Mouse (Mus musculus) stomach, postnatal 0 days (tissue): ENCODE measurements at regions not wholly inside any gene's neighbourhood (a gene's known extent, or its start where the extent isn't known, plus 50 kb on each side); places are given as distances from the start of the nearest gene placed in this dataset.
"Not testable (repeated sequence)": the region's sequence is repeated elsewhere in the genome, so short reads cannot be mapped to it uniquely, and the experiment has no call there.

Experiments
- ATAC-seq: fragments of 200-750 bp; cut with Nextera tagmentation; 2 replicates; pipeline ENCODE4 v1.8.0; 2017; ENCODE audit not compliant: low FRiP score, low TSS enrichment
- DNase-seq: peaks from one replicate; pipeline ENCODE4 v3.0.0-alpha.2; 2016; ENCODE audit warnings: low spot score
- H3K27ac ChIP-seq: fragments of 300-500 bp; sonication (generic); replicated peaks from 2 replicates; pipeline ENCODE4 v1.5.1; 2014; ENCODE audit warnings: mild to moderate bottlenecking, control low read depth
- H3K27me3 ChIP-seq: fragments of 300-500 bp; sonication (generic); 2 replicates; pipeline ENCODE4 v1.6.1; 2014; ENCODE audit warnings: low read length; ENCODE audit not compliant: control insufficient read depth, insufficient read depth
- H3K36me3 ChIP-seq: fragments of 300-500 bp; sonication (generic); 2 replicates; pipeline ENCODE4 v1.6.1; 2014; ENCODE audit warnings: low read length, mixed read lengths; ENCODE audit not compliant: control insufficient read depth, insufficient read depth
- H3K4me1 ChIP-seq: fragments of 300-500 bp; sonication (generic); replicated peaks from 2 replicates; pipeline ENCODE4 v1.6.1; 2014; ENCODE audit warnings: antibody characterized with exemption; ENCODE audit not compliant: control insufficient read depth, insufficient read depth
- H3K4me2 ChIP-seq: fragments of 300-500 bp; sonication (generic); replicated peaks from 2 replicates; pipeline ENCODE4 v1.6.1; 2014; ENCODE audit warnings: low read depth, mild to moderate bottlenecking, control low read depth, moderate library complexity
- H3K4me3 ChIP-seq: fragments of 300-500 bp; sonication (generic); 2 replicates; pipeline ENCODE4 v1.5.1; 2014; ENCODE audit warnings: low read depth, low read length, control low read depth
- H3K9ac ChIP-seq: fragments of 300-500 bp; sonication (generic); 2 replicates; pipeline ENCODE4 v1.6.1; 2014; ENCODE audit warnings: mild to moderate bottlenecking, low read length, control low read depth, mixed read lengths
- H3K9me3 ChIP-seq: fragments of 300-500 bp; sonication (generic); 2 replicates; pipeline ENCODE4 v1.6.1; 2016; ENCODE audit warnings: low read length; ENCODE audit not compliant: control insufficient read depth
- CTCF ChIP-seq: IDR thresholded peaks from 2 replicates; pipeline ENCODE4 v1.5.1; 2016; ENCODE audit warnings: antibody characterized with exemption, low read depth, mild to moderate bottlenecking, moderate library complexity
- EP300 ChIP-seq: optimal IDR thresholded peaks from 2 replicates; pipeline ENCODE3; 2016; ENCODE audit warnings: antibody characterized with exemption
- WGBS: fragments of 180-500 bp; shearing (Covaris S2); extraction: QIAGEN DNeasy Blood & Tissue Kit; methylation state at CpG from one replicate; pipeline ENCODE4 v1.1.7; 2014; 5-methylcytosine and 5-hydroxymethylcytosine counted together

DNA sequence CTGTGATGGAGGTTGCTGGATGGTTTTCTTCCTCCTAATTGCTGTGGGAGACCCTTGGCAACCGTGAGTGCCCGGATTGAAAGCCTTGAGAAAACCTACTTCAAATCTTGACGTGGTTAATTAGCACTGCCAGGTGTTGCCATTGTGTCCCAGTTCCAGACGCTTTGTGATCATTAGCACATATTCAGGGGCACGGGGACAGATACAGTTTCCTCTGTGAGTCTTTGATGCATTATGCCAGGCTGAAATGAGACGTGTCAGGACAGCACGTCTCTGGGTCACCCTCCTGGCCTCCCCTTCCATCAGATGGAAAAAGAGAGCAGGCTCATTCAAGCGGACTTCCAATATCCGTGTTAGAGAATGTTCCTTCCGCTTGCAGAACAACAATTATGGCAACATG lies 198.2 kb downstream of the Rchy1 start:
- ATAC-seq (no peak), DNase-seq (no peak)
- H3K9me3 ChIP-seq: no peaks in the 10 kb centered on the region
- H3K4me1 ChIP-seq: no peaks in the 10 kb centered on the region; the same call in 1 of the 2 replicates
- H3K4me2 ChIP-seq: no peak overlapping the region
- TF ChIP-seq CTCF (no peak), EP300 (no peak)
- no peak overlapping the region for H3K9ac ChIP-seq
- H3K4me3 ChIP-seq: no peak overlapping the region
- 66% methylated on average over 10 of the region's 10 CpGs for WGBS
- H3K36me3 ChIP-seq: no peaks in the 10 kb centered on the region
- H3K27ac ChIP-seq: no peak overlapping the region
- no peaks in the 10 kb centered on the region for H3K27me3 ChIP-seq

DNA sequence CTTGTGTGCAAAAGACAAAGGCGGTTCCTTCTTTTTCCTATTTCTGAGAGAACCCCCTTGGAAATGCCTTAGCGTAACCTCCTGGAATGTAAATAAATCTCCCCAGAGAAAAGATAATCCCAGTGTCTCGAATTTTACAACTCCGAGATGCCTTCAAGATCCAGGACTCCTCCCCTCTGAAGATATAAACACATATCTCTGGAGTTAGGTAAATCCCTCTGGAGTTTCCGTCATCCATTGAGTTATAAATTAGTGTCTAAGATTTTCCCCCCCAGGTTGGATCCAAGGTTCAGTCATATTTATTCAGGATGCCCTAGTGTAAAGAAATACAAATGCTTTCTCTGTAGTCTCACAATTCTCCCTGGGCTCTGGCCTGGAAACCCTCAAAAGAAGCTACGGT lies 200.3 kb downstream of the Rchy1 start:
- Histone ChIP-seq H3K4me3 (no peak overlapping the region), H3K36me3 (no peaks in the 10 kb centered on the region), H3K4me2 (no peak overlapping the region), H3K4me1 (no peaks in the 10 kb centered on the region; the same call in 1 of the 2 replicates), H3K9me3 (no peaks in the 10 kb centered on the region), H3K27ac (no peak overlapping the region), H3K27me3 (no peaks in the 10 kb centered on the region), H3K9ac (no peak overlapping the region)
- TF ChIP-seq CTCF: no peak
- no peak for TF ChIP-seq EP300
- DNase-seq (no peak), ATAC-seq (no peak)
- 29% methylated on average over 6 of the region's 6 CpGs for WGBS

- no peaks in the 10 kb centered on the region for H3K9me3 ChIP-seq
- no peak overlapping the region for H3K9ac ChIP-seq
- H3K4me3 ChIP-seq: no peak overlapping the region
- TF ChIP-seq EP300 (no peak), CTCF (no peak)
- no peak overlapping the region for H3K27ac ChIP-seq
- ATAC-seq (no peak), DNase-seq (no peak)
- no peaks in the 10 kb centered on the region for H3K4me1 ChIP-seq
- no peaks in the 10 kb centered on the region for H3K27me3 ChIP-seq
- no peaks in the 10 kb centered on the region for H3K36me3 ChIP-seq
- H3K4me2 ChIP-seq: no peak overlapping the region
- WGBS: 53% methylated on average over 10 of the region's 10 CpGs
Observed at GRCm38 (mm10) chr5:91755958-91756357, 206.9 kb downstream of the Rchy1 start.

DNA sequence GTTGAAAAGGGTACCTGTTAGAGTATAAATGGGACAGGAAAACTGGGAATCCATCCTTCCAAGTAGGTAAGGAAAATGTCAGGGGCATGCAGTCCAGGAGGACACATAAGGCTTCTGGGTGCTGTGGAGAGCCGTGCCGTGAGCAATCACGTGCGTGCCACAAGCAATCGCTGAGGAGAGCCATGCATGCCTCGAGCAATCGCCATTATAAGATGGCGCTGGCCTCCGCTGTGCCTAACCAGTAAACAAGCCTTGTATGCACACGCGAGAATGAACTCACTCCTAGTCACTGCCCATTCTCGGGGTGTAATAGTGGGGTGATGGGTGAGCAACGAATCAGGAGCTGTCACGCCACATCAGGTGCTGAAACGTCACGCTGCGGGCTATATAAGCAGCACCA lies 210.0 kb downstream of the Rchy1 start:
- not testable (repeated sequence) for ATAC-seq, H3K9ac ChIP-seq, H3K4me1 ChIP-seq, H3K4me2 ChIP-seq, H3K4me3 ChIP-seq, DNase-seq, H3K9me3 ChIP-seq, H3K36me3 ChIP-seq, H3K27ac ChIP-seq, H3K27me3 ChIP-seq
- WGBS: 90% methylated on average over 17 of the region's 17 CpGs

DNA sequence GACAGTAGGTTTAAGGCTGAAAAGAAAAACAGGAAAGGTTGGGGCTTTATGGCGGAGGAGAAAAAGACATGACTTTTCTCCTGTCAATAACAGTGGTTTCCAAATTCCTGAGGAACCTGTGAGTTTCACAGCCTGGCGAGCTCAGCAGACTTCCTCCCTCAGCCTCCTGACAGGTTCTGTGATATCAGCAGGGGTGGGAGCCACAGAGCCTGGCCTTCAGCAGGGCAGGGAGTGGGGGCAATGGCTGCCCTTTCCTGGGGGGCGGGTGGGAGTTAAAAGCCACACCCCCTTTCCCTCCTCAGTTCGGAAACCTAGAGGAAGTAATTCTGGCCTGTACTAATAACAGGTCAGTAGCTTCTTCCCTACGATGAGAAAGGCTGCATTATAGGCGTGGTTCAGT lies 211.7 kb downstream of the Rchy1 start:
- Histone ChIP-seq H3K27me3 (no peaks in the 10 kb centered on the region), H3K4me1 (no peaks in the 10 kb centered on the region), H3K4me2 (no peak overlapping the region), H3K4me3 (no peak overlapping the region), H3K27ac (no peak overlapping the region), H3K36me3 (no peaks in the 10 kb centered on the region), H3K9ac (no peak overlapping the region), H3K9me3 (no peaks in the 10 kb centered on the region)
- 53% methylated on average over 6 of the region's 6 CpGs for WGBS
- TF ChIP-seq CTCF: no peak
- TF ChIP-seq EP300: no peak
- DNase-seq (no peak), ATAC-seq (no peak)

GRCm38 (mm10) chr5:91746077-91746476 lies 216.8 kb downstream of the Rchy1 start:
- DNase-seq: no peak
- H3K4me1 ChIP-seq: no peaks in the 10 kb centered on the region
- WGBS: 63% methylated on average over 5 of the region's 5 CpGs
- H3K9ac ChIP-seq: no peak overlapping the region
- H3K27me3 ChIP-seq: no peaks in the 10 kb centered on the region
- H3K9me3 ChIP-seq: no peaks in the 10 kb centered on the region
- H3K36me3 ChIP-seq: no peaks in the 10 kb centered on the region
- H3K27ac ChIP-seq: no peak overlapping the region
- no peak overlapping the region for H3K4me3 ChIP-seq
- ATAC-seq: no peak
- TF ChIP-seq CTCF (no peak), EP300 (no peak)
- no peak overlapping the region for H3K4me2 ChIP-seq
